Mouse (Mus musculus) stomach, embryonic 16.5 days (tissue): ENCODE data around the gene Zdhhc19. TPM values are rescaled to one million over a fixed set of nuclear protein-coding genes. Genes with fewer than 3 reads are reported as not detected.

Experiments used
- ATAC-seq: fragments of 200-750 bp; cut with Nextera tagmentation; 2 replicates; pipeline ENCODE4 v1.8.0; 2017; ENCODE audit warnings: moderate number of reproducible peaks, moderate TSS enrichment; ENCODE audit not compliant: insufficient read depth, low FRiP score
- H3K27ac ChIP-seq: fragments of 300-500 bp; sonication (generic); 2 replicates; pipeline ENCODE4 v1.5.1; 2014; ENCODE audit warnings: low read length
- H3K27me3 ChIP-seq: fragments of 300-500 bp; sonication (generic); 2 replicates; pipeline ENCODE4 v1.6.1; 2014; ENCODE audit warnings: low read length, control low read depth, mixed read lengths; ENCODE audit not compliant: control insufficient read depth, insufficient read depth
- H3K36me3 ChIP-seq: fragments of 300-500 bp; sonication (generic); 2 replicates; pipeline ENCODE4 v1.6.1; 2014; ENCODE audit warnings: low read length; ENCODE audit not compliant: control insufficient read depth, insufficient read depth
- H3K4me1 ChIP-seq: fragments of 300-500 bp; sonication (generic); 2 replicates; pipeline ENCODE4 v1.6.1; 2014; ENCODE audit warnings: low read length, control low read depth, mixed read lengths; ENCODE audit not compliant: control insufficient read depth, insufficient read depth
- H3K4me2 ChIP-seq: fragments of 300-500 bp; sonication (generic); 2 replicates; pipeline ENCODE4 v1.6.1; 2014; ENCODE audit warnings: low read depth, low read length, mixed read lengths
- H3K4me3 ChIP-seq: fragments of 300-500 bp; sonication (generic); replicated peaks from 2 replicates; pipeline ENCODE4 v1.5.1; 2014; ENCODE audit warnings: mild to moderate bottlenecking, low read length
- H3K9ac ChIP-seq: fragments of 300-500 bp; sonication (generic); 2 replicates; pipeline ENCODE4 v1.6.1; 2014; ENCODE audit warnings: low read length
- H3K9me3 ChIP-seq: fragments of 300-500 bp; sonication (generic); replicated peaks from 2 replicates; pipeline ENCODE4 v1.6.1; 2016; ENCODE audit warnings: low read length, control low read depth; ENCODE audit not compliant: control insufficient read depth
- WGBS: fragments of 180-500 bp; shearing (Covaris S2); extraction: QIAGEN DNeasy Blood & Tissue Kit; methylation state at CpG from one replicate; pipeline ENCODE4 v1.1.7; 2014; 5-methylcytosine and 5-hydroxymethylcytosine counted together
- polyA plus RNA-seq: library from polyadenylated mRNA; unstranded; fragments of >200 nt; fragmentation: Nextera tagmentation; extraction: Ambion mirVana; gene quantifications from 2 replicates; pipeline ENCODE4 v1.2.1, GENCODE M21; 2015

Zdhhc19 gene
- polyA plus RNA-seq, 1 experiment from 2014 or later: 0.37 TPM

DNA sequence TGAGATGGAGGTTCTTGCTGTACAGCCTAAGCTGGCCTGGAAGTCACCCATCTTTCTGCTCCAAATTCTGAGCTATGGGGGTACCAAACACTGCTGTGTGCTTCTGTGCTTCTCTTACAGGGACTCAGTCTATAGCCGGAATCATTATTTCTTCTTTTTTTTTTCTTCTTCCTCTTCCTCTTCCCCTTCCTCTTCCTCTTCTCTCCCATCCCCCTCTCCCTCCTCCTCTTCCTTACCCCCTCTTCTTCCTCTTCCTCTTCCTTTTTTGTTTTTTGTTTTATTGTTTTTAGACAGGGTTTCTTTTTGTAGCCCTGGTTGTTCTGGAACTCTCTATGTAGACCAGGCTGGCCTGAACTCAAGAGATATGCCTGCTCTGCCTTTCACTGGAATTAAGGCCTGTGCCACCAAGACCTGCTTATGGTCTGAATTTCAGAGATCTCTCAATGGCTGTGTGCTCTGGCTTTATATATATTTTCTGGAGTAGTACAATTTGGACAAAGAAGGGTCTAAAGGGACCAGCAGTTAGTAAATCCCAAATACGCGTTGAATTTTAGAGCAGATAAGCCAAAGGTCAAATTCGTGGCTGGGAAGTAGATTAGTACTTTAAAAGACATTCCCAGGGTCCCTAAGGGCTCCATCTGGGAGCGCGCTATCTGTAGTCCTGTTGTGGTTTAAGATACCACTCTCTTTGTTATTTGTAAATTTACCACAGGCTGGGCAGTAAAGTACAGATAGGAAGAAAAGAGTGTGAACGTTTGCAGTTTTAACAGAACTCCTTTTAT lies 111.7 kb downstream of the Zdhhc19 start:
- H3K4me1 ChIP-seq: no peaks in the 10 kb centered on the region; the same call in 1 of the 2 replicates
- no peak for ATAC-seq
- H3K36me3 ChIP-seq: no peaks in the 10 kb centered on the region
- peak overlapping the region; percentile 79 for H3K27ac ChIP-seq
- no peaks in the 10 kb centered on the region for H3K9me3 ChIP-seq
- no peak overlapping the region; the same call in 1 of the 2 replicates for H3K4me3 ChIP-seq
- H3K9ac ChIP-seq: peak overlapping the region; percentile 89; the same call in 1 of the 2 replicates
- peak overlapping the region; percentile 76 for H3K4me2 ChIP-seq
- 50% methylated on average over 7 of the region's 7 CpGs for WGBS
- no peaks in the 10 kb centered on the region for H3K27me3 ChIP-seq

DNA sequence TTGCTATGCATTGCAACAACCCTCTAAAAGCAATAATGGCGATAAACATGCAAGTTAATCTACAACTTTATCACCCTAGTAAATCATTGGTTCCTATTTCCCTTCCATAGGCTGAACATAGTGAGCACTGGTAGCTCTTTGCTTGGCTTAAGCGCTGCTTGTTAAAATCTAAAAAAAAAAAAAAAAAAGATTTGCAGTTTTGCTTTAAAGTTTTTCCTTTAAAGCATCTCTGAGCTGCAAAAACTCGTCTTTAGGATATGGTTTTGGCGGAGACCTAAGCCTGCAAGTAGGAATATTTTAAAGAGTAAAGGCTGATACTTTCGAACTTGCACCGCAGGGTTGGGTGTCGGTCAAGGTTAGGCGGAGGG lies 112.3 kb downstream of the Zdhhc19 start:
- H3K4me2 ChIP-seq: peak overlapping the region; percentile 76
- WGBS: 6% methylated on average over 8 of the region's 8 CpGs
- no peaks in the 10 kb centered on the region for H3K9me3 ChIP-seq
- H3K4me3 ChIP-seq: peak overlapping the region; percentile 85
- peak overlapping the region; percentile 89 for H3K9ac ChIP-seq
- no peaks in the 10 kb centered on the region; the same call in 1 of the 2 replicates for H3K4me1 ChIP-seq
- ATAC-seq: no peak
- no peaks in the 10 kb centered on the region for H3K36me3 ChIP-seq
- H3K27me3 ChIP-seq: no peaks in the 10 kb centered on the region
- peak overlapping the region; percentile 79 for H3K27ac ChIP-seq

DNA sequence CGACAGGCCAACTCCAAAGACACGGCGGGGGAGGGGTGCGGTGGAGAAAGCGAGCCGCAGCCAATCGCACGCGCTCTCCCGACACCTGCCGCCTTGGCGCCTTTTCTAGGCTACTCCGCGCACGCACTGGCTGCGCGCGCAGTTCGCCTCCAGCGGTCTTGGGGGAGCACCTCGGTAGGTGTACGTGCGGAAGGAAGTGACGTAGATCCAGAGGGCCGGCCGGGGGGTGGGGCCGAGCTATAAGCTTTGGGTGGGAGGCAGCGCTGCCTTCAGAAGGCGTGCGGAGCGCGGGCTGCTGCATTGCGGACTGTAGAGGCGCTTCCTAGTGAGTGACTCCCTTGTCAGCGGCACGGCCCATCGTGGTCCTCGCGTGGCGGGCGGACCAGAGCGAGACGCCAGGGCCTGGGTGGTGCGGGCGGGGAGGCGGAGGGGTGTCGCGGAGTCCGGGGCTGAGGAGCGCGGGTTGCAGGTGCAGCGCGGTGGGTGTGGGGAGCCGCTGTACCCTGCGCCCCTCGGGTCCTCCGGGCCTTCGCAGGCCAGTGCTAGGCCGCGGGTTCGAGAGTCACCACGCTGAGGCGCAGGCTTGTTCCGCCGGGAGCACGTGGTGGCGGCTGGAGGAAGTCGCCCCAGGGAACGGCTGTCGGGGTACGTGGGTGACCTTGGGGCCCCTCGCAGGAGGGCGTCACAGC lies 112.8 kb downstream of the Zdhhc19 start, which contains the start of gene Tfrc:
Gene Tfrc (plus strand): TSS at position 209 of the 689 bp plus-strand sequence.
- no peaks in the 10 kb centered on the region for H3K9me3 ChIP-seq
- H3K4me3 ChIP-seq: peak within 1 kb of the TSS; percentile 85
- ATAC-seq: peak; percentile 99
- H3K4me1 ChIP-seq: no peaks in the 10 kb centered on the region; the same call in 1 of the 2 replicates
- H3K27ac ChIP-seq: peak within 1 kb of the TSS; percentile 93
- WGBS: under 1% methylated on average over 73 of the region's 73 CpGs
- peak within 1 kb of the TSS; percentile 89 for H3K9ac ChIP-seq
- H3K4me2 ChIP-seq: peak within 1 kb of the TSS; percentile 76
- no peaks in the 10 kb centered on the region for H3K36me3 ChIP-seq
- no peaks in the 10 kb centered on the region for H3K27me3 ChIP-seq

DNA sequence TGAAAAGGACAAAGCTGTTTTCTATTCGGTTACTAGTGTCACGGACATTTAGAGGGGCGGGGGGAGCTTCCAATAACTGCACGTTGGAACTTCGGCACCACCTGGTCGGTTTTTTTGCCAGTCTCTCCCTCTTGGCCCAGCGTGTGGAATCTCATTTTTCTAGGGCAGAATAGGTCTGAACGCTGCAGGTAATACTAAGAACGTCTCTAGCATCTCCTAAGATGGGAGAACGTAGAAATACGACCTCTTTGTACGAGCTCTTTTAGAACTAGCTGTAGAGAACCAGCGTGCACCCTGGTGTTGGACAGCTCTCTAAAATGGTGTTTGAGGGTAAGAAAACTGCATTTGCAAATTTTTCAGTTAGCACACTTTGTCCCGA lies 113.3 kb downstream of the Zdhhc19 start:
- H3K9me3 ChIP-seq: no peaks in the 10 kb centered on the region
- no peaks in the 10 kb centered on the region; the same call in 1 of the 2 replicates for H3K4me1 ChIP-seq
- under 1% methylated on average over 14 of the region's 14 CpGs for WGBS
- H3K4me3 ChIP-seq: peak overlapping the region; percentile 85
- H3K27me3 ChIP-seq: no peaks in the 10 kb centered on the region
- H3K4me2 ChIP-seq: peak overlapping the region; percentile 76
- no peak for ATAC-seq
- peak overlapping the region; percentile 89 for H3K9ac ChIP-seq
- no peaks in the 10 kb centered on the region for H3K36me3 ChIP-seq
- H3K27ac ChIP-seq: peak overlapping the region; percentile 93

DNA sequence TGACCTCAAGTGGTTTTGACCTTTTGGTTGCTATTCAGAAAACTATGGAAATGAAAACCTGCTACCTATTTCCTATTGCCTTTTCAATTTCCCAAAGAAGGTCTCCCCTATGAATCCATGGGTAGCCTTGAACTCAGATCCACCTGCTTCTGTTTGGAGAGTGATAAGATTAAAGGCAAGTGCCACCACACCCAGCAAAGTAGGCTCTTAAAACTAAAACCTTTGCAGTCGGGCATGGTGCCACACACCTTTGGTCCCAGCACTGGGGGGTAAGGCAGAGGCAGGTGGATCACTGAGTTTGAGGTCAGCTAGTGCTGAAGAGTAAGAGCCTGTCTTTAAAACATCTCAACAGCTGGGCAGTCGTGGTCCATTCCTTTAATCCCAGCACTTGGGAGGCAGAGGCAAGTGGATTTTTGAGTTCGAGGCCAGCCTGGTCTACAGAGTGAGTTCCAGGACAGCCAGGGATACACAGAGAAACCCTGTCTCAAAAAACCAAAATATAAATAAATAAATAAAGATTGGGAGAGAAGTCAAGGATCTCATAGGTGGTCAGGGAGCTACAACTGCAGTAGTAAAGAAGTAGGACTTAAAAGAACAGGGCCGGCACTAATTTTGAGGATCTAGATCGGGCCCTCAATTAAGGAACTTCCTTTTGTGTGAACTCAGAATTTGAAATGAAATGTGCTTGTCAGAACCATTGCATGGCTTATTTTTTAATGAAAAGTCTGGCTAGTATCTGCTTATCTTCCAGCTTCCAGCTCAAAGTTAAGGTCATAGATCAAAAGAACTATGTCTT lies 114.6 kb downstream of the Zdhhc19 start:
- Histone ChIP-seq H3K4me2 (peak overlapping the region; percentile 76), H3K27me3 (no peaks in the 10 kb centered on the region), H3K9me3 (no peaks in the 10 kb centered on the region), H3K27ac (no peak overlapping the region; the same call in 1 of the 2 replicates), H3K9ac (peak overlapping the region; percentile 54; the same call in 1 of the 2 replicates), H3K4me3 (peak overlapping the region; percentile 85), H3K4me1 (no peaks in the 10 kb centered on the region; the same call in 1 of the 2 replicates), H3K36me3 (no peaks in the 10 kb centered on the region)
- ATAC-seq: no peak
- 62% methylated on average over 5 of the region's 5 CpGs for WGBS

Other genes with a start within 250 kb of the Zdhhc19 start
- 3.5 and 4.3 TPM in 2 replicates for gene Fbxo45, start 249.1 kb upstream of the Zdhhc19 start, polyA plus RNA-seq
- 18.4 and 19.5 TPM in 2 replicates for gene Wdr53, start 249.0 kb upstream of the Zdhhc19 start, polyA plus RNA-seq
- gene Smco1, start 224.8 kb upstream of the Zdhhc19 start, polyA plus RNA-seq: 0.15 TPM in 1 of 2 replicates, not detected in the other
- 18.4 and 18.6 TPM in 2 replicates for gene Rnf168, start 218.8 kb upstream of the Zdhhc19 start, polyA plus RNA-seq
- 18.1 and 22.1 TPM in 2 replicates for gene Ubxn7, start 164.0 kb upstream of the Zdhhc19 start, polyA plus RNA-seq
- not detected in 2 replicates for gene Tm4sf19, start 95.8 kb upstream of the Zdhhc19 start, polyA plus RNA-seq
- 24.4 and 24.5 TPM in 2 replicates for gene Tctex1d2, start 76.6 kb upstream of the Zdhhc19 start, polyA plus RNA-seq
- gene Pcyt1a, start 65.3 kb upstream of the Zdhhc19 start, polyA plus RNA-seq: 42.0 and 54.3 TPM in 2 replicates
- 9.5 and 12.0 TPM in 2 replicates for gene Slc51a, start 8.4 kb upstream of the Zdhhc19 start, polyA plus RNA-seq
- 68.3 and 69.7 TPM in 2 replicates for gene Tfrc, start 112.7 kb downstream of the Zdhhc19 start, polyA plus RNA-seq
- gene Tnk2, start 147.6 kb downstream of the Zdhhc19 start, polyA plus RNA-seq: 10.6 TPM in 2 replicates
- gene Muc4, start 239.6 kb downstream of the Zdhhc19 start, polyA plus RNA-seq: 5.6 and 6.4 TPM in 2 replicates